Mouse (Mus musculus): ENCODE measurements around the gene Prrx1.

DNA sequence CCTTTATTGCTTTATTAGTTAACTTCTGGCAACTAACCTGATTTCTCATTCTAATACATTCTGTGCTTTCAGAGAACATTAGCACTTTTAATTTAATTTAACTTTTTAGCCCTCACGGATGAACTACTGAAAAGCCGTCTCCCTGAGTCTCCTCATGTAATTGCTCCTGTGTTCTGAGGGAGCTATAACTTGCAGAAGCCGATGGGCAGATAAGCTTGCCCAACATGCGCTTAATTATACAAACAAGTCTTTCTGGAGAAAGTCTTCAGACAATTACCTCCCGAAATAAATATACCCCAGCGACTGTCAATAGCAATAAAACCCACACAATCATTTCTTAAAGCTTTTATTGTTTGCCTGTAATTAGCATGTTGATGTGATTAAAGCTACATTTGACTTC, 44.2 kb upstream of the Prrx1 start:
- TF ChIP-seq CTCF (IDR thresholded peaks at IDR 0.05; ENCODE audit: low read depth), result no peak
- TF ChIP-seq EP300 (optimal IDR thresholded peaks at IDR 0.05), result no peak

Measured in stomach, postnatal 0 days (tissue).